Mouse (Mus musculus): ENCODE results near the gene Krt8.

Krt8 gene

DNA sequence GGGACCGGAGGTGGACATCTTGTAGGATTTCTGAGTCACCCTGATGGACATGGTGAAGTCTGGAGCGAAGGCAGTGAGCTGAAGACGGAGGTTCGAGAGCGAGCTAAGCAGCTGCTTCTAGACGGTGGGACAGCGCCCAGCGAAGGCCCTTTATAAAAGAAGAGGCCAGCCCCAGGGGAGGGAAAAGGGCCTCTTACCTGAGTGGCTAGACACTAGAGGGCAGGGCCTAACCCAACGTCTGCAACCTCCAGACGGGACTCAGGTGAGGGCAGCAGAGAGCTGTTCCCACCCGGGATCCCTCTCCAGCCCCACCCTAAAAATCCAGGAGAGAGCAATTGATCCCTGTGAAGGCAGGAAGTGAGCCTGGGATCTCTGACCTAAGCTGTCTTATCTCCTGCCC lies at the start of gene Krt8:
TSS of gene Krt8 (minus strand) at position 294 of the 400 bp plus-strand sequence.
- no peak for DNase-seq (ENCODE audit: low read depth, low spot score)

DNA sequence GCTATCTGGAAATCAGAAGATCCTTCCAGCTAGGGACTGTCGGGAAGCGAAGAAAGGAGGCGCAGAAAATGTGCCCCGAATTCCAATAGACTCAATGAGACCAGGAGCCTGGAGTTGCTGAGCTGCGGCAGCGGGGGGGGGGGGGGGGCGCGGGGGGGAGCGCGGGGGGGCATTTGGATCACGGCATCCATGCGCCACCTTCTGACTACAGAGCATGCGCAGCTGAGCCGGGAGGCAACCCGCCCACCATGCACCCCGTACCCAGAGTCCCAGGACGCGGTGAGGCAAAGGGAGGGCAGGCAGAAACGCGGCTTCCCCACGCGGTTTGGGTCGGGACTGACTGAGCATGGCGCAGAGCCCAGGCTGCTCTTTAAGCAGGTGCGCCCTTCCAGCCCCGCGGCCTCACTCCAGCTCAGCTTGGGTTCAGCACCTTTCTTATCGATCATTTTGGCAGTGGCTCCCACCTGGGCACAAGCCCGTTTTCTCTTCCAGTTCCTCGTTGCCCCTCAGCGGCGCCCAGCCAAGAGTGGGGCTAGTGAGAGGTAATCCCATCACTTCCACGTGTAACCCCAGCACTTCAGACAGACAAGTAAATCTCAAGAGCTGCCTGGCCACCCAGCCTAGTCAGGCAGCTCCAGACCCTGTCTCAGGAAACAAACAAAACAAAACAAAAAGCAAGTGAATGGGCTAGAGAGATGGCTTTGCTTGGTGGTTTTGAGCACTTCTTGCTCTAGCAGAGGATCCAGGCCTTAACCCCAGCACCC lies 47.8 kb upstream of the Krt8 start:
- no peak for DNase-seq (ENCODE audit: low read depth, low spot score)

DNA sequence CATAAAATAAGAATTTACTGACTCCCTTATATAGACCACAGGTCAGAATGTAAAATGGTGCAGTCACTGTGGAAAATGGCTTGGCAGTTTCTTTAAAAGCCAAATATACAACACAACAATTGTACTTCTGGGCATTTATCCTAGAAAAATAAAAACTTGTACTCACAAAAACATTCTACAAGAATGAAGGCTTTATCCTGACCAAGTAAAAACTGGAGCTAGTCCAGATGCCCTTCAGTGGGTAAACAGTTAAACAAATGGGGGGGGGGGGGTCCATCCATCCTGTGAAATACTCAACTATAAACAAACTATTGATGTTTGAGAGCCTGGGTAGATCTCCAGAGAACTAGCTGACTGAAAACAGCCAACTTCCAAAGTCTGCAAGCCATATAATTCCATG lies 45.6 kb upstream of the Krt8 start:
- DNase-seq (ENCODE audit: low read depth, low spot score), result no peak

- no peak for DNase-seq (ENCODE audit: low read depth, low spot score)
These were observed 43.7 kb upstream of the Krt8 start for GRCm38 (mm10) chr15:102048006-102048405.

DNA sequence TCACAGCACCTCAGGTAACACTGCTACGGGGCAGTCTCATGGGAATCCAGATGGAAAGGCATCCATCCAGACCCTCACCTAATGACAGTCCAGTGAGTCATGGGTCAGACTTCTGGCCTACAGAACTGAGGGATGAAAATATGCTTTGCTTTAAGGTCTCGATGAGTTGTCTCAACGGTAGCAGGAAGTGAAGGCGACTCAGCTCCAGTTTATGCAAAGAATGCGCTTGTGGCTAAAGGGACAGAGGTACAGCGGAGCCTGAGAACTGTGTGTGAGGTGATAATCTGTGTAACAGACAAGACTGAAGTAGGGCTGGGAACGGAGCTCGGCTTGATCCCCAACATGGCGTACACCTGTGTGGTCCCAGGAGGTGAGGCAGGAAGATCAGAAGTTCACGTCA lies 41.4 kb upstream of the Krt8 start:
- no peak for DNase-seq (ENCODE audit: low read depth, low spot score)

DNA sequence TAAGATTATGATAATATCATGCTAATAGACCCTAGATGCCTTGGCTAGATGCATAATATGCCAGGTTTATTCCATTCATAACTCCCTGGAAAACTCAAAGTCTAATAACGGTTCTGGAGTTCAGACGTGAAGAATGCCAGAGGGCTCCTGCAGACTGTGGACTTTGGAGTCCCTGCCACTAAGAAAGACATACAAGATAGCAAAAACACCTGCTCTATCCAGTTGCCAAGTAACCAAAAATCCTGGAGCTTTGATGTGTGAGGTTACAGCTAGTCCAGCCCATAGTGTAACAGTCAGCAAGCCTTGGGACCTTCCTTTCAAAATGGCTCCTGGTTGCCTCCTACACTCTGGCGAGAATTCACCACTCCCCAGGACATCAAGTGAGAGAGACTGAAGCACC lies 40.5 kb upstream of the Krt8 start:
- DNase-seq (ENCODE audit: low read depth, low spot score), result no peak

DNA sequence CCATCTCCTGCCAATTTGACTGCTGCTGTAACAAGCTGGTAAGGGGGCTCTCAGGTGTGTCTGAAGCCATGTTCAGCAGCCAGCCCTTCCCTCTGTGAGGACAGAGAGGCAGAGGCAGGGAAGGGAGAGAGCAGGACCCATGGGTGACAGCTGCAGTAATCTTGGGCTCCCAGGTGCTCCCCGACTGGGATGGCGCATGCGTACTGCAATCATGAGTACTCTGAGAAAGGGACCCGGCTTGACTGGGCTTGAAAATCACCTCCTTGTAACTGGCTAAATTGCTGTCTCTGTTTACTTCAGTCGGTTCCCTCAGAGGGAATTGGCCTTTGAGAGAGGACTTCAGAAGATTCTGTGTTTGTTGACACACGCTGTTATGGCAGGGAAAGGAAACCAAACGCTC lies 37.7 kb upstream of the Krt8 start:
- DNase-seq (ENCODE audit: low read depth, low spot score), result no peak

DNA sequence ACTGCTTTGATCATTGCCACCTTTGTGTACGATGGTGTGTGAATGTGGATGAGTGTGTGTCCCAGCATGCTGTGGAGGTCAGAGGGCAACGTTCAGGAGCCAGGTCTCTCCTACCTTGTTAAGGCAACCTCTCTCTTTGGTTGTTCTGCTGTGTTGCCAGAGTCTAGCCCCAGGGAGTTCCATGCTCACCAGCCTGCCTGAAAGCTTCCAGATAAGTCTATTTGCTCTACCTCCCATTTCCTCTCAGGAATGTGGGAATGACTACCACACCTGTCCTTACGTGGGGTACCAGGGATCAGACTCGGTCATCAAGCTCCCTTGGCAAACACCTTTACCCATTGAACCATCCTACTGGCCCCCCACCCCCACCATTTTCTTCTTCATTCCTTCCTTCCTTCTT lies 36.0 kb upstream of the Krt8 start:
- no peak for DNase-seq (ENCODE audit: low read depth, low spot score)

DNA sequence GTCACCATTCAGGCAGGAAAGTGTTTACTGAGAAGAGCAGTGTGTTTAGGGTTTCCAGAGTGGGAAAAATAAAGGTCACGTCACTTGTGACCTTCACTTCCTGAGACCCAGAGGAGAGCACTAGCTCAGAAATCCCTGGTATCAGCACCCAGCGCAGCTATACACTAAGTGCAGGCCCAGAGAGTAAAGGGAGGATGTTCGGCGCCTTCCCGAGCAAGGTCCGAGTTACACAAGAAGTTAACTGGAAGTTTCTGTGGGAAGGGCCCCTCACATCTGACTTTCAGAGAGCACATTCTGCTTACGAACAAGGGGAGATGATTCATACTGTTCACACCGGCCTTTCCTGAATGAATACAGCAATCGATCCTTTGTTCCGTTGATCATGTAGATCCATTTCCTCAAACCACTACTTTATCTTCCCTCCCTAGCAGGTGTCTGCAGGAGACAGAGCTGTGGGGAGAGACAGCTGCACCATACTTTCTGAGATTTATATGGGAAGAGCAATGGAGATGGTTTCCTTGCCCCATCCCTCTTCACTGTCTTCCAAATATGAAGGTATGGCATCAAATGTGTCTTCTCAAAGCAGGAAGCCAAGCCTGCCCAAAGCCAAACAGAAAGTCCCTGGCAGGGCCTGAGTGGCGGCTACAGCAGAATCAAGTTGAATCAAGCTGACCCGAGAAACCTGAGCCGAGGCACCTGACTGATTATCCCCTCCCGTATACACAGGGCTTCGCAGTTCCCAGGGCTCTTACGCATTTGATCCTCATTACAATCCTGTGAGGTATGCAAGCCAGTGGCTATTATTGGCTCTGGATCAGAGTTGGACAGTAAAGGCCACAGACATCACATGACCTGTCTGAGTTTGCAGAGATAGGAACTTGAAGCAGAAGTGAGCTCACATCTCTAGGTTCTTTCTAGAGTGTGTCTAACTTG lies 30.1 kb upstream of the Krt8 start:
- no peak for DNase-seq (ENCODE audit: low read depth, low spot score)

GRCm38 (mm10) chr15:102028040-102028439 lies 23.8 kb upstream of the Krt8 start, which contains the start of gene Krt18:
Gene Krt18, plus strand, starts transcription at chr15:102028180.
- DNase-seq (ENCODE audit: low read depth, low spot score), result no peak

- no peak for DNase-seq (ENCODE audit: low read depth, low spot score)
These were observed 22.1 kb upstream of the Krt8 start for GRCm38 (mm10) chr15:102026430-102026829.

- no peak for DNase-seq (ENCODE audit: low read depth, low spot score)
These were observed 21.0 kb upstream of the Krt8 start for GRCm38 (mm10) chr15:102025136-102025872.

DNA sequence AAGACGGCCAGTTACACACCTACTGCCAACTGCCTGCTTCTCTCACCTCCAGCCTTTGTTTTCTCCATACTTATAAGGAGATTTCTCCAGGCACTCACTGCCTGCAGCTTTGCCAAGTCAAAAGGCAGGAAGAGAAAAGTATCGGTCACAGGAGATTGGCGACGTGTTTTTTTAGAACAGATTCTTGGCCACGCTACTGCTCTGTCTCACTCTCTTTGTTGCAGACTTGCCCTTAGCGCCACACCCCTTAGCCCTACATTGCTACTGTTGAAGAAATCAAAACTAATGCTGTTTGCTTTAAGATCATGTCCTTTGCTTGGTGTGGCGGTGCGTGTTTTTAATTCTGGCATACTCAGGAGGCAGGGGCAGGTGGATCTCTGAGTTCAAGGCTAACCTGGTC lies 19.6 kb upstream of the Krt8 start:
- no peak for DNase-seq (ENCODE audit: low read depth, low spot score)

GRCm38 (mm10) chr15:102022481-102022880 lies 18.2 kb upstream of the Krt8 start:
- DNase-seq (ENCODE audit: low read depth, low spot score), result no peak

GRCm38 (mm10) chr15:102017918-102018463 lies 13.7 kb upstream of the Krt8 start:
- DNase-seq (ENCODE audit: low read depth, low spot score), result no peak

- no peak for DNase-seq (ENCODE audit: low read depth, low spot score)
These were observed 12.5 kb upstream of the Krt8 start for GRCm38 (mm10) chr15:102016787-102017186.

- DNase-seq (ENCODE audit: low read depth, low spot score), result no peak
These were observed 11.8 kb upstream of the Krt8 start for GRCm38 (mm10) chr15:102016096-102016495.

DNA sequence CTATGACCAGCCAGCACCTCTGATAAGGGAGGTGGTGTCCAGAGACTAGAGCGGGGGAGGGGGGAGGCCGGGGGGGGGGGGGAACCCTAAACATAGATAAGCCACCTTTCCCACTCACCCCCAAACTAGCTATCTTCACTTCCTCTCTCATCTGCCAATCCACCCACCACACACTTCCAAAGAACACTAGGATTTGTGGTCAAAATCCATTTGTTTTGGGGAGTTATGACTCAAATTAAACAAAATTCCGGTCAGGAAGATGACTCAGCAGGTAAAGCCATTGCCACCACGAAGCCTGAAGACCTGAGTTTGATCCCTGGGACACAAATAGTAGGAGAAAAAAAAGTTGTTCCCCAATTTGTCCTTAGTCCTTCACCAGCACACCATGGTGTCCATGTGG lies 10.6 kb upstream of the Krt8 start:
- DNase-seq (ENCODE audit: low read depth, low spot score), result no peak

- DNase-seq (ENCODE audit: low read depth, low spot score), result no peak
These were observed 9.4 kb upstream of the Krt8 start for GRCm38 (mm10) chr15:102013651-102014050.

GRCm38 (mm10) chr15:102012260-102012765 lies 8.0 kb upstream of the Krt8 start:
- no peak for DNase-seq (ENCODE audit: low read depth, low spot score)

DNA sequence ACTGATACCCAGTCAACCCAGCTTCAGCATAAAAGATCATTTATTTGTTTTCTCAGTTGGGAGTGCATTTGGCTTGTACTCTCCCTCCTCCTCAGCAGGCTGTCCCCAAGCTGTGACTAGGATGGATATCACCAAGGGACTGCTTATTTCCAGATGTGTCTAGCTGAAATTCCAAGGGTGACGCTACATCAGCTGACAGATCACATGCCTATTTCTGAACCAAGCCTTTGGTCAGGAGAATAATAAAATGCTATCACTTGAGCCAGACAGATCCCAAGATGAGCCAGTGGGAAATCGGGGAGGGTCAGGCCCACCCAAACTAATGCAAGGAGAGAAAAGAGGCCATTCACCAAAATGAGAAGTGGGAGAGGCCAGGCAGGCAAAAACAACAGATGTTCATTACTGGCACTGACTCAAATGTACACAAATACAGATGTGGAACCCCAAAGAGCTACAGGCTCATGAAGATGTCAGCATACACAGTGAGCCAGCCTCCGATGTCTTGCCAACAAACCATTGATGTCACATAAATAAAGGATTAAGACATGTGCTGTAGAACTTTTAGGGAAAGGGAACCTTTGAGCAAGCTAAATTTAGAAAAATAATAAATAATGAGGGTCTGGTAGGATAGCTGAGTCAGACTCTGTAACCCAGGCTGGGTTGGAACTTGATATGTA lies 6.4 kb upstream of the Krt8 start:
- no peak for DNase-seq (ENCODE audit: low read depth, low spot score)
